Mouse (Mus musculus) lung, postnatal 10 days (tissue): Measurements from ENCODE around the gene Mrpl46.

Experiments
- DNase-seq: peaks from one replicate; pipeline ENCODE4 v3.0.0; 2021

Mrpl46 gene

DNA sequence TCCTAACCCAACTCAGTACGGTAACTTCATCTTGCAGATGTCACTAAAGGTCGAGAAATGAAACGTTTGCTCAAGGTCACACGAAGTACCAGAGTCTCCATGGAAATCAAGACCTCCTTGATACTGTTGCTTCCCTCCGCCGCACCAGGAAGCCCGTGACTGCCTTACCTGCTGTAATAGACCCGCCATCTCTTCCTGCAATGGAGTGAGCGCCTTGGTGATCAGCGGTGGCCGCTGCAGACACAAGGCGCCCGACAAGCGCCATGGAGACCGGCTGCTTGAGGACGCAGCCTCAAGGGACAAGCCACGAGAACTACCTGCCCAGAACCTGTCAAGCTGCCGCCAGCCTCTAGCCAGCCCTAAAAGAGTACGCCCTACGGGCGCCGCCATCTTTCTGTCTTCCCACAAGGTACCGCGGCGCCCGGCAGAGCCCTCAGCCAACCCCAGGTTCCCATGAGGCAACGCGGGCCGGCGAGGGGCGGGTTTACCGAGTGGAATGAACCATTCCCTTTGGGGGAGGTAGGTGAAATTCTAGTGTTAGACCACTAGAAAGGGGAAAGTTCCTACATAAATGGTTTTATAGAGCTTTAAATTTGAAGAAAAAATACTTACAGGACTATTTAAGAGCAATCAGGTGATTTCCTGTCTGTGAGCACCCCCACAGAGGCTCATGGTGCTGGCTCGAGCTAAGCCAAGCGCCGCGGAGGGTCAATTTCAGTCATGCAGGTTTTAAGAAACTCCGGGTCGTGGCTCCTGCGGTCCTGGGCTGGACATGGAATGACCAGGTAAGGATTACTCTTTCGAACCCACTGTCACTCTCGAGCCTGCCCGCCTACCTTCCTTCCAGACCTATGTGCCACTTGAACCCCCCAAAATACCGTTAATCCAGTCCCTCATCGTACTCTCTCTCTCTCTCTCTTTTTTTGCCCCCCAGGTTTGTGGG, at the start of gene Mrpl46, which contains the start of gene Mrps11:
TSS of gene Mrpl46 (minus strand) at position 893 of the 943 bp plus-strand sequence.
TSS of gene Mrps11 (plus strand) at position 481 of the 943 bp plus-strand sequence.
- DNase-seq: peak; percentile 92

DNA sequence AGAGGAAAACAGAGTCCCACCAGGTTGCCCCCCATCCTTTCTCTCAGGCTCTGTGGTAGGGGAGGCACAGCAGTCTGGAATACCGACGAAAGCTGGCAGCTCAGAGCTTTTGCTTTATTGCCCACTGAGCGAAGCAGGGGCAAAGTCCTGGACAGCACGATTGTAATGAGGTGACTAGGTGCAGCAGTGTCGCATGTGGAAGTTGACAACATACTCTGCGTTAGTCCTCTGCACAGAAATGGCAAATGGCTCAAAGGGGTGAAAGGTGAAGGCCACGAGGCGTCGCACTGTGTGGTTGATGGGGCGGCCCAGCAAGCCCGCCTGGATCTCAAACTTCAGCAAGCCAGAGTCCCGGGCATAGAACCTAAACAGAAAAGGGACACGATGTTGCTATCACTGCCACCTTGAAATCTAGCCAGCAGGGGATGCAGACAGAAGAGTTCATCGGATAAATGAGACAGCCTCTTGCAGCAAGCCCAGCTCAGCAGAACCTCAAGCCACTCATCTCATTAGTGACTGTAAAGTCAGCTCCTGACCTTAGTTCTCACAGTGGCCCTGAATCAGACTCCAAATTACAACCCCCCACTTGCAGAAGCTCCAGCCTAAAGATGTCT, 44.5 kb upstream of the Mrpl46 start:
- peak; percentile 34 for DNase-seq

DNA sequence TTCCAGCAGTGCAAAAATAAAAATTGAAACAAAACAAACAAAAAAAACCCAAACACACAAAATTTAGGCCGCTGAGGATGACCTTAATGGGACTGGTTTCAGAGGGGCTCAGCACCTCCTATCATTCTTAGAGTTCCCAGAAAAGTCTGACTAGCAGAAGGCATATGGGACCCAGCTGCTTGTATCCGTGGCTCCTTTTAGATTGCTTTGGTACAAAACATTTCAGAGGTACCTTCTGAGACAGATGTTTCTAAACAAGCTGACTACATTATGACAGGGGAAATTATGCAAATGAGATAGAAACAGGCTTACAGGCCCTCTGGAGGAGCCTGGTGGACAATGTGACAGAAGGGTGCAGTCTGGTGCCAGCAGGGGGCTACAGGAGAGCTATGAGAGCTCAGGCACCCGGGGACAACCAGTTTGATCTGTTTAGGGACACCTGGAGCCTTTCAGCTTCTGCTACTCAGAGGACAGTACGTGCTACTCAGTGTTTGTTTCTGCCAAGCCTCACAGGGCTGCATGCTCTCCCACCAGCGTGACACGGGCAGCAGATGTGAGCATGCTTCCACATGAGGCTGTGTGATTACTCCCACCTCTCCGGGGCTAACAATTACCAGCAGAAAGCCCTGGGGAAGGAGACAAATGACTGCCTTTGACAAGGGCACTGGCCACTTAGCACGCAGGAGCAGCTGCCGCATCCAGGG, 43.5 kb upstream of the Mrpl46 start:
- DNase-seq: peak; percentile 65

DNA sequence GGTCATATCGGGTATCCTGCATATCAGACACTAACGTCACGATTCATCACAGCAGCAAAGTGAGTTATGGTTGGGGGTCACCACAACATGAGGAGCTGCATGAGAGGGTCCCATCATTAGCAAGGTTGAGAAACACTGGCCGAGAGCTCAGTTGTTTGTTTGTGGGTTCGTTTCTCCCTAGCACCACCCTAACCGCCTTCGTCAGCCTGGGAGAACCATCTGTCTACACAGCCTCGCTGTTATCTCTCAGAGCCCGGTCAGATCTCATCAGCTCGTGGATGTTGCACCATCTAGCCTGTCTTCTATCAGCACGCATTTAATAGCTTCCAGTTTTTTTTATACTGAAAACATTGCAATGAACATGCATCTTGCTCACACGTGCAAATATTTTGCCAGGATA, 35.0 kb upstream of the Mrpl46 start:
- DNase-seq: no peak

DNA sequence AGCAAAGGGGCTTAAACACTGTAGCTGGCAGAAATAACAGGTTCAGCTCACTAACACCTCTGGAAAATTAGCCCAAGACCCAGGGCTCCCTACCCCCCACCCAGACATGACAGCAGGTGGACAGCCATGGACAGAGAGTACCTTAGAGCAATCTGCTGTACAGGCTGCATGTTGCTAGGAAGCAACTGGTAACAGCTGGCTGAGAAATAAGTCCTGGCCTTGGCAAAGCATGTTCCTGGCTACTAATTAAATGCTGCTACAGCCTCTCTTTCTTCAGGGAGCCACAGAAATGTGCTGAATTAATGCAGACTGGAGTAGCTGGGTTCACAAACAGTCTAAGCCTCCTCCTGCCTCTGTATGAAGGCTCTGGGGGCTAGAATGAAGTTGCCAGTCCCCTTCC, 31.4 kb upstream of the Mrpl46 start:
- DNase-seq: no peak

DNA sequence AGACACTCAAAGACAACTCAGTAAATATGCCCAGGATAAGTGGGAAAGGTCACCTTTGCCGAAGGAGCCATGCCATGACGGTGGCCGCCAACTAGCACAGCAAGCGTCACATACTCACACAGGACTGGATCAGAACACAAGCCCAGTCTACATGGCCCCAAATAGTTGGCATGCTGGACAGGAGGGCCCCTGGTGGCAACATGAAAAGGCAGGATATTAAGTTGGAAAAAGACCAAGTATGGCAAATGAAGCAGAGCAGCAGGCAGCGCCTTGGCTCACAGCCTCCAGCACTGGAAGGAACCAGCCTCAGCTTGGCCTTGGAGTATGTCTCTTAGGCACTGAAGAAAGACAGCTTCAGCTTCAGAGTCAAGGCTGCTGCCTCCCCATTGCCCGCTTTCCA, 30.5 kb upstream of the Mrpl46 start:
- DNase-seq: no peak

DNA sequence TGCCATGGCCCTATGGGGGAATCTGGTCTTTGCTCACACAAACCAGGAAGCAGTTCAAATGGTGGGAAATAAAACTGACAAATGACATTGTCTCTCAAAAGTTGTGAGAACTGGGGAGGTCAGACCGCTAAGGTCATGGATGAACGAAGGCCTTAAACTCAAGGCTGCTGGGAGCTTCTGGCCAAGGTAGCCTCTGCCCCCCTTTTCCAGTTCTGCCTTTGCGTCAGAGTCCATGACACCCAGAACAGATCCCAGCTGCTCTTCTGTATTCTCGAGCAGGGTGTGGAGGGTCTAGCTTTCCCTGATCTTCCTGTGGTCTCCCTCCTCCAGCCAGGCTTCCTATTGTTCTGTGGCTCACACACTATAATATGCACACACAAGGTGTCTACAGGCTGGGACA, 23.9 kb upstream of the Mrpl46 start:
- DNase-seq: no peak

DNA sequence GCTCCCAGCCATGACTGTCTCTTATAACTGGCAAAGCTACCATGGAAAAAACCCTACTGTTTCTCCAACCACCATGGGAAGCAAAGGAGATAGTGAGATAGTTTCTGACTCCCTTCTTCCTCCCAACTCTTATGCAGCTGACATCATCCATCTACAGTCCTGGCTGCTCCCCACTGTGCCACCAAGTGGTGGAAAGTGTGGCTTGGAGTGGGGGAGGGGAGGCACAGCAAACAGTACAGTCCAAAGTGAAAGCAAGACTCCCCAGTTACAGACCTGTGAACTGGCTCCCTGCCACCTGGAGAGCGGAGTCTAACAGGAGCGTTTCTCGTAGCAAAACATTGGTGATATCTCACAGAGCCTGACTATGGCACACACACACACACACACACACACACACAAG, 20.5 kb upstream of the Mrpl46 start:
- peak; percentile 25 for DNase-seq

DNA sequence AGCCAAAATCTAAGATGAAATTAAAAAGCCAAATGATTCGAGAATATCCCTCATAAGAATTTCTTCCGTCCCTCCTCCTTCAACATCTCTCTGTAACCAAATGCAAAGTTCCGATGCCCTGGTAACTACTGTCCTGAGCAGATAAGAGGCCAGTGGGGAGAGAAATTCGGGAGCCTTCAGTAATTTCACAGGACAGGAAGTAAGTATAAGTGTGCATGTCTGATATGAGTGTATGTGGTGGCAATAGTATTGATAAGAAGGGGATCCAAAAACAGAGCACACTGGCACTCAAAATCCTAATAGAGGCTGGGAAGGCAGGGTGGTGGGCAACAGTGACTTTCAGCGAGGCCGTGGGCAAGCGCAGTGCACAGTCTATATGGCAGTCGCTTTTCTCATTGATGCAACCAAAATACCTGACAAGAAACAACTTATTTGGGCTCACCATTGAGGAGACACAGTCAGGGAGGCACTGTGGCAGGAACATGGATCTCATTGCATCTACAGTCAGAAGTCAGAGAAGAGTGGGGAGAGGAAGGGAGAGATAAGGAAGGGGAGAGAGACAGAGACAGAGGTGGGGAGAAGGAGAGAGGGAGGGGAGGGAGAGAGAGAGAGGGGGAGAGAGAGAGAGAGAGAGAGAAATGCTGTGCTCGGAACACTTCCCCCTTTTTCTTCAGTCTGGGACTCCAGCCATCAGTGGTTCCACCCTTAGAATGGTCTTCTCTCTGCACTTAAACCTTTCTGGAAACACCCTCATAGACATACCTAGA, 16.6 kb upstream of the Mrpl46 start:
- DNase-seq: no peak

DNA sequence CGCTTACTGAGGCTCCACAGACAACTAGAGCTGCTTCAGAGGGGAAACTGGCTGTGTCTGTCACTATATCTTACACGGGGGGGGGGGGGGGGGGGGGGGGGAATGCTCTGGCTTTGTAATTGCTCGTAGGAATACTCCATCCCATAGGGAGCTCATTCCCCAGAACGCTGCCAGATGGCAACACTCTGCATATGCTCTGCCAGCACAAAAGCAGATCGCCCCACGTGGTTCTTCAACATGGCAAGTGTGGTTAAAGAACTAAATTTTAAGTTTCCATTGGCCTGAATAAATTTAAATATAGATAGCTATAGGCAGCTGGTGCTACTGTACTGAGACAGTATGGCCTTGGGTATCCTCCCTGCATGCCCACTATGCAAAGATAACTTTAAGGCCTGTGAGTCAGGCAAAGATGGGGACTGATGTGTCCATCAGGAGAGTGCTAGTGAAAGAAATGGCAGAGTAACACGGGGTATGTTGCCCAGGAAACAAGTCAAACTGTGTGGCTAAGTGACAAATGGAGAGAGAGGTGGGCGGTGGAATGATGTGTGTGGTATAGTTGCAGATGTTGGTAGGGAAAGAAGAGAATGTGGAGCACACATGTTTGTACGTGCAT, 14.6 kb upstream of the Mrpl46 start:
- DNase-seq: no peak

DNA sequence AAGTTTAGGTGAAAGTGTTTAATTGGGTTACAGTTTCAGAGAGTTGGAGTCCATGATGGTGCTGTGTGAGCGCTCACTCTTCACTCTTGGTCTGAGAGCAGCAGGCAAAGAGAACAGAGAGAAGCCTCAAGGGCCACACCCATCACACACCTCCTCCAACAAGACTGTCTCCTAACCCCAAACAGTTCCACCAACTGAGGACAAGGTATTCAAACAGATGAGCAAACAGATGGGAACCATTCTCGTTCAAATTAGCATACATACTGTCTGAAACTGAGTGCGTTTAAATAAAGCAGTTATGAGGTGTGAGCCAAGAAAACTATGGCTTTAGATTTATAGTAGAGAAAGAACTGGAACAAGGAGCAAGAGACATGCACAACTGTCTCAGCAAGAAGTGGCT, 13.3 kb upstream of the Mrpl46 start:
- no peak for DNase-seq

DNA sequence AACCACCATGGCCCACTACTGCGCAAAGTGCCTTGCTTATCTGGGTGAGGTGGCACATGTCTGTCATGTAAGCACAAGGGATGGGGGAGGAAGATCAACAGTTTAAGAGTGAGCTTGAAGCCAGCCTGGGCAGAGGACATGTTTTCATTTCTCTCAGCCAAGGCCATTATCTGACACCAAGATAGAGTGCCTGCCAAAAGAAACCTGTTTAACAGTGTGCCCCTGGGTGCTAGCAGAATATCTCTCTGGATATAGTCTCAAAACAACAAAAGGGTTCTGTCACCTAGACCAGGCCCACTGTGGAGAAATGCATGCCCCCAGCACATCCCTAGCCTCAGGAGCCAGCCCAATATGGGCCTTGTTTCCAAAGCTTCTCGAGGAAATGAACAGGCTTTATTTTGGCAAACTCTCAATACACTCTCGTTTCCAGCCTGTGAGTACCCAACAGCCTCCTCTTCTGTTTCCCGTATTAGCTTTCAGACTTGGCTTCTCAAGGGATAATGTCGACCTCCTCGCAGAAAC, 11.3 kb upstream of the Mrpl46 start:
- no peak for DNase-seq

DNA sequence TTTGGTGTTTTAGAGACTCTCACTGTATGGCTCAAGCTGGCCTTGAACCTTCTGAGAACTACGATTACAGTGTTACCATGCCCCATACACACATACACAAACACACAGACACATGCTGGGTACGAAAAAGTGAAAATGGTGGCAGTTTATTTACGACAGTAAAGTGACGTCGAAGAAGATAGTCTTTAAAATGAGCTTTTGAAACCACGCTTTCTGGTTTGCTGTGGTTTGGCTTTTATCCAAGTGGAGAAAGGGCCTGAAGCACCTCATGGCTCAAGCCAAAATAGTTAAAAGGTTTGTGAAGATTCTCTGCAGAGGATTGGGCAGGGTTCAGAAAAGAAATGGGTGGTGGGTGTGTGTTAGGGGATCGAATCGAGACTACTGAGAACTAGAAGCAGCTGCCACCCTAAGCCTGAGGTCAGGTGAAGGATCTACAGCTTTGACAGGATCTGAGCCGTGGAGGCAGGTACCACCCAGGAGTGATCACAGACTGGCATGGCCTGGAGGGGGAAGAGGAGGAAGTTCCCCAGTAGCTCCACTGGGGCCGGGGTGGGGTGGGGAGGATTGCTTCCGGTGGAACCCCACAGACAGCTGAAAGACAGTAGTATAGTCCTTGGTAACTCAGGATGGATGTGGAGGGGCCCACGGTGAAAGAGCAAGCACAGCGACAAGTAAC, 10.7 kb upstream of the Mrpl46 start:
- no peak for DNase-seq

DNA sequence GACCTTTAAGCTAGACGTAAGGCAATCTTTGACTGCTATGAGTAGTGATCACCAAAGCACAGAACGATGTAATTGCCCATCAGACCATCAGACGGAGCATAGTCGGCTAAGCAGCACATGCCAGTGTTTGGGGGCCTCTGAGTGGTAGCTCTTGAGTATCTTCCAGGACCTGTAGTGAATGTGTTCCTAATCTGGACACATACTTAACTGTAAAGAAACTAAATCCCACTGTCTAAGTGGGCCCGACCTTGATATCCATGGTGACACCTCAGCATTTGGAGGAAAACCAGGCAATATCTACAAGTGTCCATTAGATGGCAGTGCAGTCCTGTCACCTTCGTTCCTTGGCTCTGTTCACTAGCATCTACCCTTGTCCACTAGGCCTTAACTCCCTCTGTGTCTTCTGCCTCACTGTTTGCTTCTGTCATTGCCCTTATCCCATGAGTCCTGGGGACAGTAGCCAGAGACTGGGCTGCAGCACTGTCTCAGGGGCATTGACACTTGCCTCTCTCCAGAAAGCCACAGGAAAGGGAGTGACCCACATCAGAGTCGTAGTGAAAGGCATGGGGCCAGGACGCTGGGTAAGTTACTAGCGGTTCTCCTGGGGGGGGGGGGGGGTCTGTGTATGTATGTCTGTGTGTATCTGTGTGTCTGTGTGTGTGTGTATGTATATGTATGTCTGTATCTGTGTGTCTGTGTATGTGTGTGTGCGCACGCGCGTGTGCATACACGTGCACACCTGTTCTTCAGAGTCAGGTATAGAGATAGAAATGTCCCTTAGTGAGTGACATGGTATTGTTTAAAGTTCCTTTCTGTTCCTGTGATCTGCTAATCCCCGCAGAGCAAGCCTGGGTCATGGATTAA, 8.3 kb upstream of the Mrpl46 start:
- peak; percentile 62 for DNase-seq

DNA sequence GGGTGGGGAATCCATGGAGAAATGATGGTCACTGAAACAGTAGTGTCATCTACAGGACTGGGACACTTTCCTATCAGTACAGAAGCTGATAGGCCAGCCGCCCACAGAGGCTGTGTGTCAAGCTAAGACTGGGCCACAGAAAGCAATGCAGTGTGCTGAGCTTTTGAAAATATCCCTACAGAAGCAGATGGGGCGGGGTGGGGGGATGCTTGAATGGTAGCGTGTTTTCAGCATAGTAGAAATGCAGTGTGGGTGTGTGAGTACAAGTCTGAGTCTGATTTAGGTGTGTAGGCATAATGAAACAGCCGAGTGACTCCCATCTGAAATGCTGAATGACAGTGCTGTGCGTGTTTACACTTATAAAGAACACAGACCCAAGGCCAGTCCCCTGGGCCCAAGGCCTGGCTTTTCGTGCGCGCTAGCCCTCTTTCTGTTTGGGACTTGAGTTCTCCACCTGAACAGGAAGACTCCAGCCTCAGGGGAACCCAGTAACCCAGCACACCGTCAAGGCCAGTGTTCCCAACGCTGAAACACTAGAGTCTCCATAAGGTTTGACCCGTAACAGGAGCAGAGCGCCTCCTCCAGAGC, 4.6 kb upstream of the Mrpl46 start:
- DNase-seq: no peak

DNA sequence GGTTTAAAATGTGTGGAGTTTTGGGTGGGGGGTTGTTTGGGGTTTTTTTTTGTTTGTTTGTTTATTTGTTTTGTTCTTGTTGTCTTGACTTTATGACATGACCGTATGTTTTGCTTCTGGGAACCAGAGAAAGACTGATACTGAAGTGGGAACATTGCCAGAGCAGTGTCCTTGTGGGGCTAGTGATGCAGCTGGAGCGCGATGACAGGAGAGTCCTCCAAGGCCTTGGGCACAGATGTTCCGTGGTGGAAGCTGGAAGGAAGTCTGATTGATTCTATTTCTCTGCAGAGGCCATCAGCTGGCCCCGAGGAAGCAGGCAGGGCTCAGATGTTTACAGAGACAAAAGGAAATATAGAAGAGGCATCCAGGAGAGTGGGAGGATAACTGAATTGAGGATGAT, 2.6 kb upstream of the Mrpl46 start:
- DNase-seq: no peak

DNA sequence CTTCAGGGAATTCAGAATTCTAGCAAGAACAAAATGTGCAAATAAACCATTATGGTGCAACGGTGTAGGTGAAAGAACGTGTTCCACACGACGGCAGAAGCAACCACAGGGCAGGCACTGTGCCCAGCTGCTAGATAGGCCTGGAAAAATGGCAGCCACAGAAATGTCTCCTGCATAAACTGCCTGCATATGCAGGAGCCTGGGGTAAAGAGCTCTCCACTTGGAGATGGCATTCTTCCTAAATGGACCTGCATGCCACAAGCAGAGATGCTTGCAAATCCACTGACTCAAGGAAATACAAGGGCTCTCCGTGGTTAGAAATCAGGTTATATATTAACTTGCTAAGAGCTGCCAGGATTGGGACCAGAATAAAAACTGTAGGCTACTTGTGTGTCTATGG, 4.6 kb downstream of the Mrpl46 start:
- DNase-seq: no peak

DNA sequence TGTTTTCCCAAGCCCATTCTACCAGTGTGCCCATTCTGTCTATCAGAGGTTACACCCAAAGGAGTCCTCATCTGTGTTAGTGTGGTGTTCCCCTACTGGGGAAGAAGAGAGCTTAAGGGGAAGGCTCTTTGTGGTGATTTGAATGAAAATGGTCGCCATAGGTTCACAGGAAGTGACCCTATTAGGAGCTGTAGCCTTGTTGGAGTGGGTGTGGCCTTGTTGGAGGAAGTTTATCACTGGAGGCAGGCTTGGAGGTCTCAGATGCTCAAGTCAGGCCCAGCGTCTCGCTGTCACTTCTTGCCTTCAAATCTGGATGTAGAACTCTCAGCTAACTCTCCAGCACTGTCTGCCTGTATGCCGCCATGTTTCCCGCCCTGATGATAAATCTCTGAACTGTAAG, 12.4 kb downstream of the Mrpl46 start:
- no peak for DNase-seq

DNA sequence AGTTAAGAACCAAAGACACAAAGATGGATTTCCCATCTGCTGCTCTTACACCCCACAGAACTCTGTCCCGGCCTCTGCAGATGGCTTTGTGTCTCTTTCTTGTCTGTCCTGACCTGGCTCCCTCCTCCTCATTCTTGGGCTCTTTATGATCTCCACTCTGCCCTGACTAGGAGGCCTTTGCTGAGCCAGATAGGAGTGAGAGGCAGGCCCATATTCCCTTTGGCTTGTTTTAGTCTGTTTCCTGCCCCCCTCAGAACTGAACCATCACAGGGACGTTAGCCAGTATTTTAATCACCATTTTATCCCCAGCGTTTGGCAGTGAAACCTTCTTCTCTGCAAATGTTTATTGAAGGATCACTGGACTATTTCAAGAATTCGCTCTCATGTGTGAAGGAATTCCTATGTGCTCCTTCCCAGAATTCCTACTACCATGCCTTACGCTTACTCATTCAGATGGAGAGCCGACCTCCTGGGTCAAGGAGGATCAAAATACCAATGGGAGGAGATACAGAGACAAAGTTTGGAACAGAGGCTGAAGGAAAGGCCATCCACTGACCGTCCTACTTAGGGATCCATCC, 14.2 kb downstream of the Mrpl46 start:
- DNase-seq: peak; percentile 25
